Comparison of ENCODE assay signal across 11 mouse cellular contexts in the genomic region with DNA sequence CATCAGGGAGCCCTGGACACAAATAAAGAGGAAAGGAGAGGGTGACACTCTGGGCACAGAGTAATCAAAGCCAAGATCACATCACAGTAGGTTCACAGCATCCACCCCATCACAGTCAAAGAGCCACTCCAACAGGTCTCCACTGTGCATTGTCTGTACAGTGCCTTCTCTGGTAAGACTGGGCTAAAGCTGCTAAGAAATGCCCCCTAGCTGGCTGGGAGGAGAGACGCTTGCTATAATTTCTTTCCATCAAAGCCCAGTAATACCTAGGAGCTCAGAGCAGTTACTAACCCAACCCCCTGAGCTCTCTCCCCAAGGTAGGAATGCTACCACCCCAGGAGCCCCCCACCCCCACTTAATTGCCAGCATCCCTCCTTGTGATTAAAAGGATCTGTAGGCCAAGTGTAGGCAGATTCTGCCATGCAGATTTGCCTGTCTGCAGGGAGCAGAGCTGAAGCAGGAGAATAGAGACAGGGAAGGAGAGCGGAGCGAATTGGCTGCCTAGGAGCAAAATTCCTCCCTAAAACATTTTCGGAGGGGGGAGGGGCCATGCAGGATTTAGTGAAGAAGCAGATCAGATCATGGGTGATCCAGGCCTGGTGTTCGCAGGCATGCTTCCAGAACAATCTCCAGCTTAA. TPM values are rescaled to one million over a fixed set of nuclear protein-coding genes. Genes with fewer than 3 reads are reported as not detected.
A peak's percentile ranks its signal among the peaks of the same experiment; 100 is the strongest.
DNase-seq lines count a peak whose midpoint lies in the region; ATAC-seq and TF ChIP-seq lines count a peak whose summit lies in the region.
"Had no signal": no experiment of that assay in that cellular context is flagged by ENCODE, and none has a peak within 500 bp of the region (broad histone marks: within the 10 kb centered on the region; RNA-seq: fewer than 3 reads in every experiment).

No protein-coding gene starts in this region.

- peak overlapping the region; percentile 97 for H3K4me3 ChIP-seq in heart, embryonic 10.5 days
- peak overlapping the region; percentile 15 for H3K4me3 ChIP-seq in limb, embryonic 14.5 days (replicated peaks; ENCODE audit: low read length)

- 23% methylated on average over 5 of the region's 5 CpGs for WGBS in heart, embryonic 10.5 days
- 19% methylated on average over 5 of the region's 5 CpGs for WGBS in limb, embryonic 14.5 days

- peak overlapping the region; percentile 100 for H3K4me2 ChIP-seq in limb, embryonic 14.5 days (replicated peaks; ENCODE audit: low read depth, low read length, severe bottlenecking)

- H3K9ac ChIP-seq in limb, embryonic 14.5 days (ENCODE audit: low read depth, low read length, severe bottlenecking) = no peak overlapping the region

- H3K27me3 ChIP-seq in heart, embryonic 10.5 days (ENCODE audit: insufficient read depth, poor library complexity, severe bottlenecking) = peaks cover 9% of the 10 kb centered on the region; the same call in 1 of the 2 replicates
- peaks cover 37% of the 10 kb centered on the region for H3K27me3 ChIP-seq in limb, embryonic 14.5 days (ENCODE audit: control insufficient read depth, insufficient read depth, low read length)

- no peak for DNase-seq in heart, embryonic 10.5 days (ENCODE audit: low spot score)
- no peak for DNase-seq in heart, adult 18-20 months
- DNase-seq in right cerebral cortex, postnatal 10 days (ENCODE audit: low spot score in 2 of 2) = peak; percentile 60 to 62
- no peak for DNase-seq in right cerebral cortex, postnatal 25 days
- DNase-seq in limb, embryonic 14.5 days (ENCODE audit: low spot score) = no peak
- no peak for DNase-seq in adrenal gland, postnatal 36 days
- DNase-seq in cerebellum, adult 18-20 months = no peak
- no peak for DNase-seq in kidney, adult 8-10 months
- DNase-seq: adrenal gland, postnatal 25 days; gastrocnemius, postnatal 36 days had no signal

- peaks cover 5% of the 10 kb centered on the region; the same call in 1 of the 2 replicates for H3K36me3 ChIP-seq in heart, embryonic 10.5 days
- H3K36me3 ChIP-seq in limb, embryonic 14.5 days (ENCODE audit: control insufficient read depth, insufficient read depth, low read length) = no peaks in the 10 kb centered on the region

- no peaks in the 10 kb centered on the region for H3K9me3 ChIP-seq in heart, embryonic 10.5 days
- no peaks in the 10 kb centered on the region for H3K9me3 ChIP-seq in limb, embryonic 14.5 days (ENCODE audit: control insufficient read depth, low read length)

- no peak for TF ChIP-seq POLR2A in limb, embryonic 14.5 days (IDR thresholded peaks at IDR 0.05; ENCODE audit: borderline replicate concordance, extremely low read depth, insufficient read depth, insufficient read length)

- H3K27ac ChIP-seq in heart, embryonic 10.5 days = no peak overlapping the region; the same call in 1 of the 2 replicates
- H3K27ac ChIP-seq in limb, embryonic 14.5 days (replicated peaks; ENCODE audit: low read depth, low read length) = no peak overlapping the region
- H3K27ac ChIP-seq: macrophage had no signal

- H3K4me1 ChIP-seq in heart, embryonic 10.5 days = peaks cover 50% of the 10 kb centered on the region
- 0 out of 2 replicates have a peak, but pooled peaks cover 7% of the 10 kb centered on the region for H3K4me1 ChIP-seq in limb, embryonic 14.5 days (ENCODE audit: control insufficient read depth, insufficient read depth, low read length)

- ATAC-seq in limb, embryonic 14.5 days (ENCODE audit: low FRiP score, low read depth) = no peak

RNA-seq across cellular contexts. Expression of a gene that starts 3.6 kb away (rescaled TPM):
- 7.2 and 7.8 TPM in 2 replicates for polyA plus RNA-seq in heart, embryonic 10.5 days (2016; fragmentation: Nextera tagmentation; extraction: Ambion mirVana)
- total RNA-seq in heart, adult 18-20 months (2021) = 10 to 100 TPM; 11.3 to 13.1 TPM
- polyA plus RNA-seq in limb, embryonic 14.5 days (2012; rRNA removed) = 4.4 and 4.6 TPM in 2 replicates
- 6.4 and 8.2 TPM in 2 replicates for polyA plus RNA-seq in limb, embryonic 14.5 days (2014; fragmentation: Nextera tagmentation; extraction: Ambion mirVana)
- total RNA-seq in adrenal gland, postnatal 36 days (2021) = 1 to 10 TPM; 4.3 to 5.2 TPM

Comparison
In these comparisons a context has a peak if more than half of its experiments do, and no peak if none do; other contexts are left out.
1. DNase-seq: peak in right cerebral cortex, postnatal 10 days (2 of 2); none in heart, embryonic 10.5 days (single experiment), heart, adult 18-20 months (0 of 2), right cerebral cortex, postnatal 25 days (single experiment), limb, embryonic 14.5 days (single experiment), adrenal gland, postnatal 36 days (0 of 2), cerebellum, adult 18-20 months (0 of 2) and kidney, adult 8-10 months (0 of 2).